ENCODE assay signal across 8 mouse cellular contexts in genomic region chr7:75781298-75781947, GRCm38 (mm10).
DNase-seq lines count a peak whose midpoint lies in the region; ATAC-seq lines count a peak whose summit lies in the region.

No protein-coding gene starts in this region.

- H3K27ac ChIP-seq in liver, embryonic 12.5 days = peak overlapping the region; percentile 74

- no peaks in the 10 kb centered on the region for H3K9me3 ChIP-seq in erythroblast, embryonic 14.5 days (ENCODE audit: control insufficient read depth, low read length)
- no peaks in the 10 kb centered on the region for H3K9me3 ChIP-seq in liver, embryonic 12.5 days (replicated peaks)

- peak overlapping the region; percentile 83 for H3K9ac ChIP-seq in liver, embryonic 12.5 days

- ATAC-seq in erythroblast, adult 5-6 weeks (replicated peaks; ENCODE audit: low FRiP score, poor library complexity, severe bottlenecking) = no peak
- peak; percentile 48 for ATAC-seq in liver, embryonic 12.5 days
- no peak for ATAC-seq in granulocyte monocyte progenitor cell, adult 5-6 weeks (replicated peaks; ENCODE audit: poor library complexity, severe bottlenecking)

- H3K36me3 ChIP-seq in erythroblast, embryonic 14.5 days (ENCODE audit: control insufficient read depth) = peaks cover 41% of the 10 kb centered on the region
- H3K36me3 ChIP-seq in liver, embryonic 12.5 days = peaks cover 42% of the 10 kb centered on the region

- WGBS in liver, embryonic 12.5 days (ENCODE audit: insufficient replicate concordance) = 2% methylated on average over 13 of the region's 13 CpGs

- peaks cover 32% of the 10 kb centered on the region for H3K4me1 ChIP-seq in erythroblast, embryonic 14.5 days (ENCODE audit: control insufficient read depth)
- peaks cover 39% of the 10 kb centered on the region for H3K4me1 ChIP-seq in liver, embryonic 12.5 days

- H3K27me3 ChIP-seq in erythroblast, embryonic 14.5 days (ENCODE audit: control insufficient read depth) = peaks cover 5% of the 10 kb centered on the region
- 0 out of 2 replicates have a peak, but pooled peaks cover 9% of the 10 kb centered on the region for H3K27me3 ChIP-seq in liver, embryonic 12.5 days (replicated peaks)

- peak overlapping the region; percentile 80 for H3K4me2 ChIP-seq in liver, embryonic 12.5 days

- peak overlapping the region; percentile 83 for H3K4me3 ChIP-seq in erythroblast, embryonic 14.5 days (replicated peaks)
- peak overlapping the region; percentile 79 for H3K4me3 ChIP-seq in liver, embryonic 12.5 days

- DNase-seq in thymus, postnatal 0 days (ENCODE audit: low spot score) = peak; percentile 9
- DNase-seq in thymus, postnatal 14 days = no peak
- DNase-seq in yolk sac, embryonic 10.5 days (ENCODE audit: low spot score) = no peak
- DNase-seq in urinary bladder, adult 18-20 months (ENCODE audit: low spot score in 2 of 2) = no peak
